Mouse (Mus musculus) ovary, adult 10 weeks (tissue): Measurements from ENCODE around the gene Gins3. TPM values are rescaled to one million over a fixed set of nuclear protein-coding genes. Genes with fewer than 3 reads are reported as not detected.

ENCODE experiments used
- polyA plus RNA-seq: library from polyadenylated mRNA; stranded (reverse); fragments of 350-450 nt; fragmentation: Illumina TruSeq; extraction: RNeasy Lipid Tissue Mini Kit (QIAGEN cat#74804); gene quantifications from one replicate; pipeline ENCODE4 v1.2.3, GENCODE M21; 2014

Gins3 gene
- 8.2 TPM for polyA plus RNA-seq

GRCm38 (mm10) chr8:95633262-95634062 lies at the start of gene Gins3:
Gene Gins3, plus strand, starts transcription at chr8:95633453.

GRCm38 (mm10) chr8:95676631-95677030 lies 43.4 kb downstream of the Gins3 start, which contains the start of gene Ndrg4:
Gene Ndrg4, plus strand, starts transcription at chr8:95676980.

Other genes with a start within 250 kb of the Gins3 start
- gene Cfap20, start 198.6 kb upstream of the Gins3 start, polyA plus RNA-seq, result 57.6 TPM
- gene Csnk2a2, start 143.4 kb upstream of the Gins3 start, polyA plus RNA-seq, result 317 TPM
- gene Ccdc113, start 99.4 kb upstream of the Gins3 start, polyA plus RNA-seq, result 3.3 TPM
- not detected for gene Prss54, start 57.1 kb upstream of the Gins3 start, polyA plus RNA-seq
- gene Ndrg4, start 43.5 kb downstream of the Gins3 start, polyA plus RNA-seq, result 3.0 TPM
- 16.1 TPM for gene Setd6, start 82.4 kb downstream of the Gins3 start, polyA plus RNA-seq
- gene Cnot1, start 174.0 kb downstream of the Gins3 start, polyA plus RNA-seq, result 293 TPM
- gene Sap18b, start 191.9 kb downstream of the Gins3 start, polyA plus RNA-seq, result 5.1 TPM
- 2.5 TPM for gene Slc38a7, start 220.1 kb downstream of the Gins3 start, polyA plus RNA-seq